Mouse (Mus musculus): ENCODE results near the gene Cyp2b19. TPM values are rescaled to one million over a fixed set of nuclear protein-coding genes. Genes with fewer than 3 reads are reported as not detected.

Cyp2b19 gene
- total and polyA plus RNA-seq, 3 experiments, result not detected

DNA sequence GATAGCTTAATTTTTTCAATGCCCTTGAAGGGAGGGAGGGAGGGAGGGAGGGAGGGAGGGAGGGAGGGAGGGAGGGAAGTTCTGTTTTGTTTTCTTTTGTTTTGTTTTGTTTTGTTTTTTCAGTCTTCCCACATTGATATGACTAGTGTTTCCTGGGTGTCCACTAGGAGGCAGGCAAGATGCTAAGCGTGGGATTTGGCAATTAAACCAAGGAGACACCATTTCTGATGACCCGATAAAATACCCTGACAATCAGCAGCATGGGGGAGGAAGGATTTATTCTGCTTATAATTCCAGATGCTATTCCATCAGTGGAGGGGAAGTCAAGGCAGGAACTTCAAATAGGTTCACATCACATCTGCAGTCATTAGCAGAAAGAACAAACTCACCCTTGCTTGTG, 20.9 kb downstream of the Cyp2b19 start:
- DNase-seq (ENCODE audit: low read depth, low spot score), result no peak

DNA sequence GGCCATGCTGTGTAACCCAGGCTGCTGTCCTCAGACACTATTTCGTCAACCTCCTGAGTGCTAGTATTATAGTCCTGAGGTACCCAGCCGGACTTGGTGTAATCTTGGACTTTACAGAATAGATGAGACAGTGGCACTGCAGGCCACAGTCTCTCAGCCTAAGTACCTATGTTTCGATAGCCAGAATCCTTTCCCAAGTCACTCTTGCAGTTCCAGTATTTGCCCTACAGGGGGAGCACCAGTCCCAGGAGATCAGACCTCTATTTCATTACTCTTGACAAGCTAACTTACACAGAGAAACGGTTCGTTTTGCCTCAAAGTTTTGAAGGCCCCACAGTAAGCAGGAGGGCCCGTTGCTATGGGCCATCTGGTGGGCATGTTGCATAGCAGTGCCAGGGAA, 21.5 kb downstream of the Cyp2b19 start:
- H3K79me2 ChIP-seq (ENCODE audit: control insufficient read depth, insufficient read depth, low read length, poor library complexity), result no peaks in the 10 kb centered on the region

More for the DNA sequence above, 20.9 kb downstream of the Cyp2b19 start:
- TF ChIP-seq MAZ (IDR thresholded peaks at IDR 0.05; ENCODE audit: low read depth, low read length) (no peak), MXI1 (IDR thresholded peaks at IDR 0.05; ENCODE audit: low read depth, low read length) (no peak), MYB (IDR thresholded peaks at IDR 0.05; ENCODE audit: low read depth, low read length) (no peak)
- no peaks in the 10 kb centered on the region for H3K27me3 ChIP-seq (ENCODE audit: control insufficient read depth in 1 of 2, insufficient read depth in 2 of 2, low read length in 2 of 2)
- H3K9me3 ChIP-seq (replicated peaks; ENCODE audit: insufficient read depth, low read length), result no peaks in the 10 kb centered on the region
- H3K9ac ChIP-seq (ENCODE audit: control insufficient read depth, low read depth, low read length, poor library complexity, severe bottlenecking), result no peak overlapping the region
- no peaks in the 10 kb centered on the region for H3K36me3 ChIP-seq (ENCODE audit: control insufficient read depth in 1 of 2, insufficient read depth in 2 of 2, low read length in 2 of 2)
- no peak overlapping the region for H3K4me3 ChIP-seq (ENCODE audit: control insufficient read depth in 1 of 2, insufficient read depth in 1 of 2, low read depth in 2 of 2, low read length in 2 of 2)
- no peaks in the 10 kb centered on the region for H3K4me1 ChIP-seq (ENCODE audit: control insufficient read depth in 1 of 2, insufficient read depth in 2 of 2, low read length in 2 of 2)
- H3K27ac ChIP-seq (ENCODE audit: control insufficient read depth, low read depth, low read length), result no peak overlapping the region
- H3K79me2 ChIP-seq (ENCODE audit: control insufficient read depth, insufficient read depth, low read length, poor library complexity), result no peaks in the 10 kb centered on the region

DNA sequence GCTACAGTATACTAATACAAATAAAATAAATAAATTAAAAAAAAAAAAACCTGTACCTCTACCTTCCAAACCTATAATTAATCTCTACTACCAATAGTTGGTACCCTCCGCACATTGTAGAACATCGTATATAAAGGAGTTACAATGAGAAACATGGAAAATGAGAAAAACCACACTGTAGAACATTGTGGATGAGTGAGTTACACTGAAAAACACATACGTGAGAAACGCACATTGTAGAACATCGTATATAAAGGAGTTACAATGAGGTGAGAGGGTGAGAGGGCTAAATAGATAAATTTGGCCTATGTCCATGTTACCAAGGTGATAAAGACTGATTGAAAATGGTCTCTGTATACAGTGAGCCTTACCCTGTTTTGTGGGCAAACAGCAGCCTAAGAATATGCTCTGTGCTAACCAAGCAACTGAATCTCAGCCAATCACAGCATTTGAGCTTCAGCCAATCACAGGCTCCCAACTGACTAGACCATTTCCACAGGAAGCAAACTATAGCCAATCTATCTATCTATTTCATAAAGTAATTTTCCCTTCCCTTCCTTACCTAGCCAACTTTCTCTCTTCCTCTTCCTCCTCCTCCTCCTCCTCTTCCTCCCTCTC, 23.0 kb downstream of the Cyp2b19 start:
- TF ChIP-seq HCFC1 (IDR thresholded peaks at IDR 0.05; ENCODE audit: low read depth, low read length) (no peak), SMC3 (IDR thresholded peaks at IDR 0.05; ENCODE audit: low read depth, low read length) (no peak), GATA1 (IDR thresholded peaks at IDR 0.05; ENCODE audit: low read depth, low read length) (no peak), POLR2AphosphoS2 (IDR thresholded peaks at IDR 0.05; ENCODE audit: low read length) (no peak), ZNF384 (IDR thresholded peaks at IDR 0.05; ENCODE audit: low read depth, low read length) (no peak), RAD21 (IDR thresholded peaks at IDR 0.05; ENCODE audit: low read depth, low read length) (no peak), ZC3H11A (IDR thresholded peaks at IDR 0.05; ENCODE audit: low read depth, low read length) (no peak), SIN3A (IDR thresholded peaks at IDR 0.05; ENCODE audit: low read length) (no peak), POLR2A (IDR thresholded peaks at IDR 0.05; ENCODE audit: control insufficient read depth in 1 of 2, insufficient read depth in 1 of 2, low read depth in 1 of 2, low read length in 2 of 2, poor library complexity in 1 of 2) (no peak)
- DNase-seq (ENCODE audit: low read depth, low spot score), result peak; percentile 47
- Histone ChIP-seq H3K79me2 (ENCODE audit: control insufficient read depth, insufficient read depth, low read length, poor library complexity) (no peaks in the 10 kb centered on the region), H3K27me3 (ENCODE audit: control insufficient read depth in 1 of 2, insufficient read depth in 2 of 2, low read length in 2 of 2) (no peaks in the 10 kb centered on the region), H3K9ac (ENCODE audit: control insufficient read depth, low read depth, low read length, poor library complexity, severe bottlenecking) (no peak overlapping the region), H3K27ac (ENCODE audit: control insufficient read depth, low read depth, low read length) (no peak overlapping the region), H3K4me3 (ENCODE audit: control insufficient read depth in 1 of 2, insufficient read depth in 1 of 2, low read depth in 2 of 2, low read length in 2 of 2) (no peak overlapping the region), H3K9me3 (replicated peaks; ENCODE audit: insufficient read depth, low read length) (no peaks in the 10 kb centered on the region), H3K36me3 (ENCODE audit: control insufficient read depth in 1 of 2, insufficient read depth in 2 of 2, low read length in 2 of 2) (no peaks in the 10 kb centered on the region), H3K4me1 (ENCODE audit: control insufficient read depth in 1 of 2, insufficient read depth in 2 of 2, low read length in 2 of 2) (no peaks in the 10 kb centered on the region)

More for the DNA sequence above, 21.5 kb downstream of the Cyp2b19 start:
- H3K9ac ChIP-seq (ENCODE audit: control insufficient read depth, low read depth, low read length, poor library complexity, severe bottlenecking), result no peak overlapping the region
- H3K27me3 ChIP-seq (ENCODE audit: control insufficient read depth in 1 of 2, insufficient read depth in 2 of 2, low read length in 2 of 2), result no peaks in the 10 kb centered on the region
- DNase-seq (ENCODE audit: low read depth, low spot score), result peak; percentile 22
- no peaks in the 10 kb centered on the region for H3K9me3 ChIP-seq (replicated peaks; ENCODE audit: insufficient read depth, low read length)
- no peak for TF ChIP-seq ELF1 (IDR thresholded peaks at IDR 0.05; ENCODE audit: low read depth, low read length)
- no peak for TF ChIP-seq GABPA (IDR thresholded peaks at IDR 0.05; ENCODE audit: low read depth, low read length)
- TF ChIP-seq RAD21 (IDR thresholded peaks at IDR 0.05; ENCODE audit: low read depth, low read length), result peak; percentile 34
- TF ChIP-seq CTCF (IDR thresholded peaks at IDR 0.05 in 2 of 3, conservative IDR thresholded peaks at IDR 0.05 in 1 of 3; ENCODE audit: control insufficient read depth in 1 of 3, insufficient read depth in 1 of 3, low read depth in 2 of 3, low read length in 3 of 3, poor library complexity in 1 of 3, severe bottlenecking in 1 of 3), result peak; percentile 25 to 44 (median 41); a peak in 4 of 6 replicates
- no peak for TF ChIP-seq MYB (IDR thresholded peaks at IDR 0.05; ENCODE audit: low read depth, low read length)
- TF ChIP-seq CHD1 (IDR thresholded peaks at IDR 0.05; ENCODE audit: low read depth, low read length), result no peak
- TF ChIP-seq SMC3 (IDR thresholded peaks at IDR 0.05; ENCODE audit: low read depth, low read length), result peak; percentile 33
- no peaks in the 10 kb centered on the region for H3K4me1 ChIP-seq (ENCODE audit: control insufficient read depth in 1 of 2, insufficient read depth in 2 of 2, low read length in 2 of 2)
- no peak overlapping the region for H3K27ac ChIP-seq (ENCODE audit: control insufficient read depth, low read depth, low read length)
- H3K36me3 ChIP-seq (ENCODE audit: control insufficient read depth in 1 of 2, insufficient read depth in 2 of 2, low read length in 2 of 2), result no peaks in the 10 kb centered on the region
- H3K4me3 ChIP-seq (ENCODE audit: control insufficient read depth in 1 of 2, insufficient read depth in 1 of 2, low read depth in 2 of 2, low read length in 2 of 2), result no peak overlapping the region

Data from MEL (cell line).